Mouse (Mus musculus): ENCODE results near the gene Clic6.
A peak's percentile ranks its signal among the peaks of the same experiment; 100 is the strongest.
"Not testable (repeated sequence)": the region's sequence is repeated elsewhere in the genome, so short reads cannot be mapped to it uniquely, and the experiment has no call there.

Clic6 gene

DNA sequence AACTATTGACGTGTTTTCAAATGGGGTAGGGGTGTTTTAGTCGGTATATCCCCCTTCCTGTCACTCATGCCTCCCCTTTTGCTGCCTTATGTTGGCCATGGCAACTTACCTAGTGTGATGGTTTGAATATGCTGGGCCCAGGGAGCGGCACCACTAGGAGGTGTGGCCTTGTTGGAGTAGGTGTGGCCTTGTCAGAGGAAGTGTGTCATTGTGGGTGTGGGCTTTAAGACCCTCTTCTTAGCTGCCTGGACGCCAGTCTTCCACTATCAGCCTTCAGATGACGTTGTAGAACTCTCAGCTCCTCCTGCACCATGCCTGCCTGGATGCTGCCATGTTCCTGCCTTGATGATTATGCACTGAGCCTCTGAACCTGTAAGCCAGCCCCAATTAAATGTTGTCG is 14.8 kb upstream of the Clic6 start, which contains the start of gene Rcan1:
Gene Rcan1 (minus strand): TSS at position 162 of the 400 bp plus-strand sequence.
- no peak for DNase-seq (ENCODE audit: low spot score)

DNA sequence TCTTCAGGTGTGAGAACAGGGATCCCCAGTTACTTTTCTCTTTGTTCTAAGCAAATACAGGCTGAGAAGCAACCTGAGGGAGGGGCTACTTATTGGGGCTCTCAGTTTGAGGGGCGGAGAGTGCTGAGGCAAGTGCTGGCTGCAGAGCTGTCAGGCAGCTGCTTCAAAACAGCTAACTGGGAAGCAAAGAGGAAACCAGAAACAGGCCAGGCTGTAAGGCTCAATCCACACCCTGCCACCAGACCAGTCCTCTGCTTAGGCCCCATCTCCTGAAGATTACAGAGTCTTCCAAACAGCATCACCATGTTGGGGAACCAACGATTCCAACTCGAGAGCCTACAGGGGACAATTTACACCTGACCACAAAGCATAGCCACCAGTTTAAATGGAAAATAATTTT is 12.6 kb upstream of the Clic6 start:
- no peak for DNase-seq (ENCODE audit: low spot score)

DNA sequence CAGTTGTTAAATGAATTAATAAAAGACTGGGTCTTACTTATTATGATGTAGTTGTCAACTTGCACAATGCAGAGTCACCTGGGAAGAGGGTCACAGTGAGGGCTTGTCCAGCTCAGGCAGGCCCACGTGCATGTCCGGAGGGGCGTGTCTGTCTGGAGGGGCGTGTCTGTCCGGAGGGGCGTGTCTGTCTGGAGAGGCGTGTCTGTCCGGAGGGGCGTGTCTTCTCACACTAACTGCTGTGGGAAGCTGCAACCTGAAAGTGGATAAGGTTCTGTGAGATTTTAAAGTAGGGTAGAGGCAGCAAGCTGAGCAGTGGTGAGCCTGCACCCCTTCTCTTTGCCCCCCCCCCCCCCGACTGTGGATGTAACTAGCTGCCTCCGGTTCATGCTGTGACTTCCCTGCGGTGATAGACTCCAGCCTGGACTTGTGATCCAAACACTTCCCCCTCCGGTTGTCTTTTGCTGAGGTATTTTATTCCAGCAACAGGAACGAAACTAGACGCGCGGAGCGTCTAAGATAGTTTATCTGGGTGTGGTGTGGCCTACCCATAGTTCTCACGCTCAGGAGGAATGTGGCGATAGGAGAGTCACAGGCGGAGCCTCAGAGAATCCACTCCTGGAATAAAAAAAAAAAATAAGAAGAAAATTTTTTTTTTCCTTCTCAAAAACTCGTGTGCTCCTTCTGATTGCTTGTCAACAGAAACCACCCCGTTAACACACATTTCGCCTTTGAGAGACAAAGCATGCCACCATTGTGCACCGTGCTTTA is 10.3 kb upstream of the Clic6 start:
- peak; percentile 71 for DNase-seq (ENCODE audit: low spot score)

GRCm38 (mm10) chr16:92478561-92479150 is 6.9 kb upstream of the Clic6 start:
- DNase-seq (ENCODE audit: low spot score) = peak; percentile 74

DNA sequence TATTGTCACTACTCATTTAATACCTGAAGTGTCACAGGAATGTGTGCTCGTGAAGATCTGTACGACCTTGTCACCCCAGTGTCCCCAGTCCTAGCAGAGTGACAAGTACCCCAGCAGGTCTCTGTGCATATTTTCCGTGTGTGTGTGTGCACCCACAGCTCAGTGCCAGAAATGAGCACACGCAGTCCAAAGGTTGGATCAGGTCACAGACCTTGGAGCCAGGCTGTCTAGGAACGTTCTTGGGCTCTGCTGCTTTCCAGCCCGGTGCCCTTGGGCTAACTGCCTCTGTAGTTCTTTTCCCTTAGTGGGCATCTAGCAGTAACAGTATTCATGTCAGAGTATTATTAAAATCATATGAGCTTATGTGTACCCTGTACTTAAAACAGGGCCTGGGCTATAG is 1.6 kb downstream of the Clic6 start:
- no peak for DNase-seq (ENCODE audit: low spot score)

DNA sequence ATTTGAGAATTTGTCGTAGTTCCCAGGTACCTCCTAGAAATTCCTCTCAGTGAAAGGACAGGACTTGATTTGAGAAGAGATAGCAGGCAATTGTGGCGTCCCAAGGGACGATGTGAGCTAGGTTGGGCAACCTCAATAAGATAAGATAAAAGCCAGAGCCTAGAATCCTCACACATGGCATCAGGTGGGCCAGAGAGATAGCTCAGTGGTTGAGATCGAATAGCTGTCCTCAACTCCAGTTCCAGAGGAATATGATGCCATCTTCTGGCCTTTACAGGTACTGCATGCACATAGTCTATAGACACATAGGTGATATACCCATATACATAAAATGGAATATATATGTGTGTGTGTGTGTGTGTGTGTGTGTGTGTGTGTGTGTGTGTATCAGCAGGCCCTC is 2.0 kb downstream of the Clic6 start:
- no peak for DNase-seq (ENCODE audit: low spot score)

DNA sequence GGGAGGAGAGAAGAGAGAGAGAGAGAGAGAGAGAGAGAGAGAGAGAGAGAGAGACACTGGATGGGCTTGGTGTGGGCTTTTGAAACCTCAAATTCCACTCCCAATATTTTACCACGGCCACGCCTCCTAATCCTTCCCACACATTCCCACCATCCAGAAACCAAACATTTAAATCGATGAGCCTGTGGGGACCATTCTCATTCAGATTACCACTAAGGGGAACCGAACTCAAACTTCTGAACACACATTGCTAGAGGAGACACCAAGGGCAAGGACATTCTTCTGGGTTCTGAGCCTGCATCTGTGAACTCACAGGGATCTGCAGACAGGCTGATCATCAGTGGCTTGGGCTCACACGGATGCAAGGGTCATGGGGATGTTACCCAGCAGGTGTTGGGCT is 2.9 kb downstream of the Clic6 start:
- DNase-seq (ENCODE audit: low spot score) = no peak

- DNase-seq (ENCODE audit: low spot score) = no peak
Measured at GRCm38 (mm10) chr16:92489356-92489755, 3.8 kb downstream of the Clic6 start.

DNA sequence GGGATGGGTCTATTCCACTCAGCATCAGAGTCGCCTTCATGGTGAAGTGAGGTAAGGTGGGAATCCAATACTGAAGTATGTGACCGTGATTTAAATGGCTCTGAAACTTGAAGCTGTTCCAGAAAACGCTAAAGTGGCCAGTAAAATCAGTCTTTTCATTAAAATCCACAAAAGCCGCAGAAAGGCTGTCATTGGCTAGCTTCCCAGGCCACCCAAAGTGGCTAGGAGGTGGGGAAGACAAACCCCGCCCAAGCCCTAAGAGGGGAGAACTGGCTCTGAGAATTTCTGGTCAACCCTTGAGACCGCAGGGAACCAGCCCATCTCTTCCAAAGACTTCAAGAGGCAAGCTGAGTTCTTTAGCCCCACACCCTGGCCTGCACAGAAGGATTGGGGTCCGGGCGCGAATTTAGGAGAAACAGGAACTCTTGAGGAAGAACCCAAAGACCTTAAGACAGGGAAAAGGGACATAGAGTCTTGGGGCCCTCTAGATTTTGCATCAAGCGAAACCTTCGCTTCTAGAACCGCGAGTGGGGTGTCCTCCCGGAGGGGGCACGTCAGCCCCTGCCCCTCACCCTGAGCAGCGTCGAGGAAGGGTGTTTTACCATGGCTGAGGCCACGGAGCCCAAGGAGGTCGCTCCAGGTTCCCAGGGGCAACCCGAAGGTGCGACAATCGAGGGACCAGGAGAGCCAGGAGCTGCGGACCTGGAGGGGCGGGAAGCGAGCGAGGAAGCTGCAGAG is 12.5 kb downstream of the Clic6 start:
- DNase-seq (ENCODE audit: low spot score) = no peak

DNA sequence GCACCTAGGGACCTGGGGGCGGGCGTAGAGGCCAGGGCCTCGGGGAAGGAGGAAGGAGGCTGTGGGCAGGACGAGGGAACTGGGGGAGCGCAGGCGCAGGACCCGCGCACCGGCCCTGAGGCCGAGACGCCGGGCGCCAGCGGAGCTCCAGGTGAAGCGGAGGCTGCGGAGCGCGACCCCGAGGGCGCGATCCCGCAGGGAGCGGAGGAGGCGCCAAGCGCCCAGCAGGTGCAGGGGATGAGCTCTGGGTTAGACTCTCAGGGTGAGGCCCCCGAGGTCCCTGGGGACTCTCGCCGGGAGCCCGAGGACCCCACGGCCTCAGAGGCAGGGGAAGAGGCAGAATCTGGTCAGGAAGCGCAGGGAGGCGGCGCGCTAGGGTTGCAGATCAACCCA is 13.0 kb downstream of the Clic6 start:
- peak; percentile 47 for DNase-seq (ENCODE audit: low spot score)

DNA sequence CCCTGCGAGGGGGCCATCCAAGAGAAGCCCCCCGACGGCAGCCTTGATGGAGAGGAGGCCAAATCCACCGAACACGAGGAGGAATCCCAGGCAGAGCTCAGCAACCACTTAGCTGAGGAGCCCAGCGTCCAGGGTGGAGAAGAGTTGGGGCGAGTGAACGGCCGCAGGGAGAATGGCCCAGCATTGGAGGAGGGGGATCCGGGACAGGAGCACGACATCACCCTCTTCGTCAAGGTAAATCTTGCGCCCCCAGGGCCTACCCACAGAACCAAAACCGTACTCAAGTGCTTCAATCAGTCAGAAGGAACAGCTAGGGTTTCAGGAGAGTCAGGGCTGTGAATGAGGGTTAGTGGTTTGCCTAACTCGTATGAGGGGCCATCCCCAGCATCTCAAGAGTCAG is 13.8 kb downstream of the Clic6 start:
- no peak for DNase-seq (ENCODE audit: low spot score)

DNA sequence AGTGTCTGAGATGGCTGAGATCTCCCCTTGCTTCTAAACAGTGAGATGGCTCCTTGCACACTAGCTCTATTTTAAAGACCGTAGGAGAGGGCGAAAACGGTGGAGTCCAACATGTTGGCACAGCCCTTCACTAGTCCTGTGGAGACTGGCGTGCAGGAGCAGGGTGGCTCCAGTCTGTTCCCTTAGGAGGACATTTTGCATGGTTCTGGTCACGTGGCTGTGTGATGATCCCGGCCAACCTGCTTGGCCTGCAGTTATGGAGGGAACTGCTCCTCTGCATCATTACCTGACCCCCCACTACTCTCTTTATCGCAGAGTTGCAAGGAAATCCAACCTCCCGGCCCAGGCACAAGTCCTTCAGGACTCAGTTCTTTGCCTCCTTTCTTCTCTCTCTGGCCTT is 15.0 kb downstream of the Clic6 start:
- DNase-seq (ENCODE audit: low spot score) = no peak

DNA sequence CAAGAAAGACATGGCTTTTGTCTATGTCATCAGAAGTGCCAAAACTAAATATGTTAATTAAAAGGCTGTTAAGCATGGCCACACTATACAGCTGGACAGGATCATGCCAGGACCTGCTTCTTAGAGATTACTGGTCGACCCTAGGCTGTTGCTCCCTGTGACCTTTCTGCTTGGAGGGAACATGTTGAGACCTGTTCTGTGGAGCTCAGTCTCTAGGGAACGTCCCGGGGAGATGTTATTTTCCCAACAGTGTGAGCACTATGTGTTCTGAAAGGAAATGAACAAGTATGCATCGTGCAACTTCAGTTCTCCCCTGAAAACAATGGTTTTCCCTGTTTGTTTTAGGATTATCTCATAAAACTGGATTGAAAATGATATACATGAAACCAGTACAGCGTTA is 17.6 kb downstream of the Clic6 start:
- no peak for DNase-seq (ENCODE audit: low spot score)

GRCm38 (mm10) chr16:92507573-92507972 is 22.0 kb downstream of the Clic6 start:
- no peak for DNase-seq (ENCODE audit: low spot score)

- no peak for DNase-seq (ENCODE audit: low spot score)
Measured at GRCm38 (mm10) chr16:92510835-92511772, 25.6 kb downstream of the Clic6 start.

DNA sequence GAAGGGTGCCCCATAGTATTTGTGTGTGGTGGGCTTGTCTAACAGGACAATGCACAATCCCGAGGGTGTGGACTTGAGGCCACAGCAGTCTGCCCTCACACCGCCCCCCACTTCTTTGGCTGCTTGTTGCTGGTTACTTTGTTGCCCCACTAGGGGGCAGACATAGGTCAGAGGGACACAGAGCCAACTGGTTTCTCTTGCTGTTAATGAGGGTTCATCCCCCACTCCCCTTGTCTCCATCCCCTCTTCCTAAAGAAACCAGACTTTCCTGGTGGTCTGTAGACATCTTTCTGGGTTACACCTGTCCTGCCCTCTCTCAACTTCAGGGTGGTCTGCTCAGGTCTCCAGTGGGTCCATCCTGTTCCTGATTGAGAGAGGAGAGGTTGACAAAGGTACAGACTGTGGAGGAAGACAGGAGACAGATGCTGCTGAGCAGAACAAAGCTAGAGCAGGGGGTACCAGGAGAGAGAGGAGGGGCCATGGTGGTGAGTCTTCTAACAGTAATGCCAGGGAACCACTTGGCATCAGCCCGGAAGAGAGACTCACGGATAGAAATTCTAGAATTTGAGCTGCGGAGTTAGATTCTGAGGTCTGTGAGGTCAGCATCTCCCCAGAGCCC is 26.3 kb downstream of the Clic6 start:
- no peak for DNase-seq (ENCODE audit: low spot score)

GRCm38 (mm10) chr16:92514896-92515295 is 29.4 kb downstream of the Clic6 start:
- not testable (repeated sequence) for DNase-seq (ENCODE audit: low spot score)

DNA sequence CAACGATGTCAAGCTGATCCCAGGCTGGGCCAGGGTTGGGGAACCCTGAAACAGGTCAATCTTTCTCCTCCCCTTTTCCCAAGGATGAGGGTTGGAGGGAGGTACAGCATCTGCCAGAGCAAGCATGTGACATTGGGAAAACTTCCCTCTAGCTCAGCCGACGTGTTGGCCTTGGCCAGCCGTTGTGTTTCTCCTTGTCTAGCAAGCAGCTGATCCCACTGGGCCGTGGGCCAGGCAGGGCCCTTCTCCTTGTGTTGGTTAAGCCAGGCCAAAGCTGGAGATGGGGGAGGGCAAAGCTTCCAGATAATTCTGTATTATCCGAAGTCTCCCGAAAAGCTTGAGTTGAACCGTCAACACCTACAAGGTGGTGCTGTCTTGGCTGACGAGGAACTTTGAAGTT is 30.6 kb downstream of the Clic6 start:
- DNase-seq (ENCODE audit: low spot score) = peak; percentile 59

GRCm38 (mm10) chr16:92518718-92519117 is 33.2 kb downstream of the Clic6 start:
- no peak for DNase-seq (ENCODE audit: low spot score)

- peak; percentile 57 for DNase-seq (ENCODE audit: low spot score)
Measured at GRCm38 (mm10) chr16:92519820-92520492, 34.4 kb downstream of the Clic6 start.

- no peak for DNase-seq (ENCODE audit: low spot score)
Measured at GRCm38 (mm10) chr16:92523351-92523750, 37.8 kb downstream of the Clic6 start.
